Mouse (Mus musculus) liver, embryonic 11.5 days (tissue): Measurements from ENCODE around the gene Angptl2. TPM values are rescaled to one million over a fixed set of nuclear protein-coding genes. Genes with fewer than 3 reads are reported as not detected.

Experiments used
- ATAC-seq: fragments of 200-750 bp; cut with Nextera tagmentation; replicated peaks from 2 replicates; pipeline ENCODE4 v1.8.0; 2017; ENCODE audit warnings: moderate number of reproducible peaks, mild to moderate bottlenecking, moderate TSS enrichment, moderate library complexity; ENCODE audit not compliant: low FRiP score
- DNase-seq: peaks from one replicate; pipeline ENCODE4 v3.0.0-alpha.2; 2017; ENCODE audit warnings: low spot score
- H3K27ac ChIP-seq: fragments of 300-500 bp; sonication (generic); 2 replicates; pipeline ENCODE4 v1.5.1; 2014; ENCODE audit warnings: mild to moderate bottlenecking, low read depth, low read length, control low read depth
- H3K27me3 ChIP-seq: fragments of 300-500 bp; sonication (generic); replicated peaks from 2 replicates; pipeline ENCODE4 v1.6.1; 2014; ENCODE audit warnings: low read length, mixed read lengths; ENCODE audit not compliant: control insufficient read depth, insufficient read depth
- H3K36me3 ChIP-seq: fragments of 300-500 bp; sonication (generic); 2 replicates; pipeline ENCODE4 v1.6.1; 2014; ENCODE audit warnings: mild to moderate bottlenecking, low read length, moderate library complexity, mixed read lengths; ENCODE audit not compliant: control insufficient read depth, insufficient read depth
- H3K4me1 ChIP-seq: fragments of 300-500 bp; sonication (generic); replicated peaks from 2 replicates; pipeline ENCODE4 v1.6.1; 2014; ENCODE audit warnings: low read length, mixed read lengths; ENCODE audit not compliant: control insufficient read depth, insufficient read depth
- H3K4me2 ChIP-seq: fragments of 300-500 bp; sonication (generic); 2 replicates; pipeline ENCODE4 v1.6.1; 2014; ENCODE audit warnings: mild to moderate bottlenecking, control low read depth, moderate library complexity
- H3K4me3 ChIP-seq: fragments of 300-500 bp; sonication (generic); 2 replicates; pipeline ENCODE4 v1.5.1; 2014; ENCODE audit warnings: low read depth, low read length, control low read depth
- H3K9ac ChIP-seq: fragments of 300-500 bp; sonication (generic); 2 replicates; pipeline ENCODE4 v1.6.1; 2014; ENCODE audit warnings: low read depth, low read length, control low read depth
- H3K9me3 ChIP-seq: fragments of 300-500 bp; sonication (generic); 2 replicates; pipeline ENCODE4 v1.6.1; 2016; ENCODE audit warnings: low read length, inconsistent platforms, mixed read lengths; ENCODE audit not compliant: control insufficient read depth
- WGBS: fragments of 180-500 bp; shearing (Covaris S2); extraction: QIAGEN DNeasy Blood & Tissue Kit; methylation state at CpG from one replicate; pipeline ENCODE4 v1.1.7; 2014; 5-methylcytosine and 5-hydroxymethylcytosine counted together
- polyA plus RNA-seq: library from polyadenylated mRNA; unstranded; fragments of >200 nt; fragmentation: Nextera tagmentation; extraction: Ambion mirVana; gene quantifications from 2 replicates; pipeline ENCODE4 v1.2.1, GENCODE M21; 2014

Gene Angptl2
- polyA plus RNA-seq, 1 experiment from 2014 or later = 11.3 TPM

- H3K27ac ChIP-seq = 0 out of 2 replicates have a peak overlapping the region, but pooled peaks have one; percentile 19
- ATAC-seq (no peak), DNase-seq (no peak)
- H3K4me2 ChIP-seq = no peak overlapping the region
- 32% methylated on average over 3 of the region's 3 CpGs for WGBS
- H3K4me1 ChIP-seq = peaks cover 14% of the 10 kb centered on the region
- no peak overlapping the region for H3K9ac ChIP-seq
- no peaks in the 10 kb centered on the region for H3K36me3 ChIP-seq
- no peaks in the 10 kb centered on the region for H3K9me3 ChIP-seq
- no peaks in the 10 kb centered on the region for H3K27me3 ChIP-seq
- no peak overlapping the region for H3K4me3 ChIP-seq
These were observed 34.2 kb downstream of the Angptl2 start for GRCm38 (mm10) chr2:33249922-33250633.

GRCm38 (mm10) chr2:33252751-33253150, 36.9 kb downstream of the Angptl2 start:
- Histone ChIP-seq H3K9me3 (no peaks in the 10 kb centered on the region), H3K4me1 (peaks cover 33% of the 10 kb centered on the region), H3K4me2 (no peak overlapping the region), H3K4me3 (no peak overlapping the region), H3K36me3 (no peaks in the 10 kb centered on the region), H3K9ac (no peak overlapping the region), H3K27me3 (no peaks in the 10 kb centered on the region), H3K27ac (no peak overlapping the region)
- DNase-seq = no peak
- ATAC-seq = no peak
- WGBS = 85% methylated on average over 6 of the region's 6 CpGs

GRCm38 (mm10) chr2:33253572-33254190, 37.8 kb downstream of the Angptl2 start:
- no peaks in the 10 kb centered on the region for H3K27me3 ChIP-seq
- H3K9me3 ChIP-seq = no peaks in the 10 kb centered on the region
- no peak overlapping the region for H3K27ac ChIP-seq
- ATAC-seq (no peak), DNase-seq (no peak)
- 47% methylated on average over 4 of the region's 4 CpGs for WGBS
- no peaks in the 10 kb centered on the region for H3K36me3 ChIP-seq
- H3K4me1 ChIP-seq = peaks cover 33% of the 10 kb centered on the region
- no peak overlapping the region for H3K4me3 ChIP-seq
- no peak overlapping the region for H3K9ac ChIP-seq
- H3K4me2 ChIP-seq = no peak overlapping the region

- DNase-seq (no peak), ATAC-seq (no peak)
- peaks cover 33% of the 10 kb centered on the region for H3K4me1 ChIP-seq
- no peak overlapping the region for H3K4me3 ChIP-seq
- H3K9me3 ChIP-seq = no peaks in the 10 kb centered on the region
- no peak overlapping the region for H3K9ac ChIP-seq
- H3K27me3 ChIP-seq = no peaks in the 10 kb centered on the region
- no peak overlapping the region for H3K4me2 ChIP-seq
- H3K36me3 ChIP-seq = no peaks in the 10 kb centered on the region
- WGBS = 85% methylated on average over 9 of the region's 9 CpGs
- H3K27ac ChIP-seq = no peak overlapping the region
These were observed 38.6 kb downstream of the Angptl2 start for GRCm38 (mm10) chr2:33254318-33254985.

- peak overlapping the region; percentile 23; the same call in 1 of the 2 replicates for H3K4me2 ChIP-seq
- H3K27ac ChIP-seq = peak overlapping the region; percentile 78
- peak overlapping the region; percentile 46 for H3K9ac ChIP-seq
- peak; percentile 39 for DNase-seq
- peaks cover 26% of the 10 kb centered on the region for H3K4me1 ChIP-seq
- H3K36me3 ChIP-seq = no peaks in the 10 kb centered on the region
- peak; percentile 98 for ATAC-seq
- H3K4me3 ChIP-seq = no peak overlapping the region
- WGBS = 21% methylated on average over 3 of the region's 3 CpGs
- no peaks in the 10 kb centered on the region for H3K27me3 ChIP-seq
- no peaks in the 10 kb centered on the region for H3K9me3 ChIP-seq
These were observed 41.1 kb downstream of the Angptl2 start for GRCm38 (mm10) chr2:33256769-33257537.

- H3K9me3 ChIP-seq = no peaks in the 10 kb centered on the region
- 89% methylated on average over 8 of the region's 8 CpGs for whole genome bisulfite sequencing
- DNase-seq (no peak), ATAC-seq (no peak)
- no peak overlapping the region for H3K4me3 ChIP-seq
- no peaks in the 10 kb centered on the region for H3K36me3 ChIP-seq
- H3K9ac ChIP-seq = no peak overlapping the region
- no peak overlapping the region for H3K4me2 ChIP-seq
- peaks cover 19% of the 10 kb centered on the region for H3K4me1 ChIP-seq
- H3K27me3 ChIP-seq = no peaks in the 10 kb centered on the region
- H3K27ac ChIP-seq = no peak overlapping the region
These were observed 44.9 kb downstream of the Angptl2 start for GRCm38 (mm10) chr2:33260772-33261171.

GRCm38 (mm10) chr2:33261475-33261874, 45.6 kb downstream of the Angptl2 start:
- Histone ChIP-seq H3K36me3 (no peaks in the 10 kb centered on the region), H3K9ac (no peak overlapping the region), H3K27me3 (no peaks in the 10 kb centered on the region), H3K4me2 (no peak overlapping the region), H3K4me1 (peaks cover 12% of the 10 kb centered on the region), H3K9me3 (no peaks in the 10 kb centered on the region), H3K4me3 (no peak overlapping the region), H3K27ac (no peak overlapping the region)
- DNase-seq = no peak
- ATAC-seq = no peak
- 84% methylated on average over 3 of the region's 3 CpGs for WGBS

GRCm38 (mm10) chr2:33265793-33266192, 49.9 kb downstream of the Angptl2 start:
- no peaks in the 10 kb centered on the region for H3K27me3 ChIP-seq
- ATAC-seq (no peak), DNase-seq (no peak)
- H3K4me2 ChIP-seq = no peak overlapping the region
- H3K4me3 ChIP-seq = no peak overlapping the region
- H3K27ac ChIP-seq = no peak overlapping the region
- no peaks in the 10 kb centered on the region for H3K36me3 ChIP-seq
- H3K9me3 ChIP-seq = no peaks in the 10 kb centered on the region
- no peak overlapping the region for H3K9ac ChIP-seq
- 81% methylated on average over 3 of the region's 3 CpGs for WGBS
- H3K4me1 ChIP-seq = no peaks in the 10 kb centered on the region; the same call in 1 of the 2 replicates
